Mouse (Mus musculus) T-helper 17 cell (primary cell): Measurements from ENCODE around the gene Kpnb1.

Experiments
- in situ Hi-C, 2 experiments: fragments of 300-600 bp; cut with MboI, MseI; formaldehyde crosslinking; loops; 1 replicate in 1 of 2; 2 replicates in 1 of 2; pipeline ENCODE4 v1.15.1; 2025; ENCODE audit warnings: high pct_unique_total_duplicates in 2 of 2

Gene Kpnb1

DNA sequence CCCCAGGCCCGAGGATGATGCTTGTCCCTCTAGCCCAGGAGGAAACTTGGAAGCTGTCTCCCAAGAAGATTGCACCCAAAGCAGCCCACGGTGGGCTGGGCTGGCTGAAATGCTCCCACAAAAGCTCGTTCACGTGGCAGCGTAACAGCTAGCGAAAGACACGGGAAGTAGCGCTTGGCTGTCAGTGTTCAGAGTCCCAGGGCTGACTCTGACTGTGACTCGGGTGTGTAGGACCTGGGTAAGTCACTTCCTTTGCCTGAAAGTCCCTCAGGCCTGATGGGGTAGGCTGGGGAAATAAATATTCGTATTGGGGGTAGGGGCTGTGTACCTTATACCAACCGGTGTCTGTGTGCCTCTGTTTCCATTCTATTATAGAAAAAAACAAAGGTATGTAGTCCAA is 71.9 kb downstream of the Kpnb1 start:
- in situ Hi-C loops, result no loop called here

DNA sequence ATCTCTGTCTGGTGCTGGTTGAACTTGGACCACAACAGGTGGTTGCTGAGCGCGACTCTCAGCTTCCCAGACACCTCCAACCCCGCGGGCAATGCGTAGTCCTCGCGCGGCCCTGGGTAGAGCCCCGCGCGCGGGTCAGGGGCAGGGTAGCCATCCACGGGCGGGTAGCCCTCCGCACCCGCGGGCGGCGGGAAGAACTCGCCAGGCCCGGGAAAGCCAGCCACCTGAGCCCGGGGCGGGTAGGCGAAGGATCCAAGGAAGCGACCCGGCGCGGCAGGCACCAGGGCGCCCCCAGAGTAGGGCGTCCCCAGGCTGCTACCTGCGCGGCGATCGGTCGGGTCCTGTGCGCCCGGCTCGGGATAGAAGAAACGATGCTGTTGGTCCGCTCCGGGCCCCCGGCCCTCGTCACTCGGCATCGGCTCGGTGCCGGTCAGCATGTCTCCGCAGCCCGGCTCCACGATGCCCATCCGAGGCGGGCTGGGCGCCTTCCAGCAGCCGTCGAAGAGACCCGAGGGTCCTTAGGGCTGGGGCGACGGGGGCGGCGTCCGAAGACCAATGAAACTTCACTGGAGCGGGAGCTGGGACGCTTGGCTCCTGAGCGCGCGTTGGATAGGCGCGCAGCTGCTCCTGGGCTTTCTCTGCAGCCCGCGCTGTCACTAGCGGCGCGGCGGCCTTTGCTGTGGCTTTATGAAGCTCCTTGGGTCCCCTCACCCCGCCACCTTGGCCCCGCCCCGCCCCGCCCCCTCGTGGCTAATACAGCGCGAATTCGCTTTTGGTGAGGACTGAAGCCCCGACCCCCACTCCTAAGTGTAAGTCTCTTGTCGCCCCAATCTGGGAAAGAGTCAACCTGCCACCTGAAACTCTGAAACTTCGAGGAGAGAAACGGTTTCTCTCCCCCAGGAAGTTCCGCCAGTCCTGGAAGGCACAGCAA is 72.7 kb downstream of the Kpnb1 start, which contains the start of gene Tbx21:
Gene Tbx21 (minus strand): TSS at position 661 of the 931 bp plus-strand sequence.
- in situ Hi-C loops, result loop anchor here (5.0 kb wide), 1 partner anchor 32 kb away; no protein-coding TSS in a partner anchor

DNA sequence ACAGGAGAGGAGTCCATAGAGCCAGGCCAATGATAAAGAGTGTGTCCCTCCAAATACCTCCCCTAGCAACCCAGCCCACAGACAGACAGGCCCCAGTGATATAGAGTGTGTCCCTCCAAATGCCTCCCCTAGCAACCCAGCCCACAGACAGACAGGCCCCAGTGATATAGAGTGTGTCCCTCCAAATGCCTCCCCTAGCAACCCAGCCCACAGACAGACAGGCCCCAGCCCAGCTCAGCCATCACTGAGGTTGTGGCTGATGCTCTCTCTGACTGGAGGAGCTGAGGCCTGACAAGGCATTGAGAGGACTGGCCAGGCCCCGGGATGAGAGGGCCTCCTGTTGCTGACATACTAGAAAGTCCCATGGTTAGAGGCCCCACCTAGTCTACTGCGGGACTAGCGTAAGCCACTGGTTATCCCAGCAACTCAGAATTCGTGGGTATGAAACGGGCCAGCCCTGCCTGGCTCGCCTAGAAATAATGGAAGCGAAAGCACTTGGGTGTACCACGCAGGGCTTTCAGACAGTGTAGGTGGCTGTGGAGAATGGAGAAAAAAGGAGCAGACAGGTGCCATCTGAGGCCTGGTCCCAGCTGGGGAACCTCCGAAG is 75.1 kb downstream of the Kpnb1 start:
- in situ Hi-C loops, result loop anchor here (5.0 kb wide), 1 partner anchor 35 kb away; no protein-coding TSS in a partner anchor
